Mouse (Mus musculus) heart, postnatal 0 days (tissue): ENCODE results near the gene Tatdn3. TPM values are rescaled to one million over a fixed set of nuclear protein-coding genes. Genes with fewer than 3 reads are reported as not detected.

Experiments
- ATAC-seq: fragments of 200-750 bp; cut with Nextera tagmentation; 2 replicates; pipeline ENCODE4 v1.8.0; 2017; ENCODE audit warnings: low read depth, moderate number of reproducible peaks, moderate library complexity; ENCODE audit not compliant: insufficient read depth
- DNase-seq: peaks from one replicate; pipeline ENCODE4 v3.0.0-alpha.2; 2016; ENCODE audit warnings: low spot score
- H3K27ac ChIP-seq: fragments of 300-500 bp; sonication (generic); 2 replicates; pipeline ENCODE4 v1.5.1; 2014; ENCODE audit warnings: low read depth, mild to moderate bottlenecking
- H3K27me3 ChIP-seq: fragments of 300-500 bp; sonication (generic); 2 replicates; pipeline ENCODE4 v1.6.1; 2014; ENCODE audit warnings: low read length, mixed read lengths; ENCODE audit not compliant: control insufficient read depth, insufficient read depth
- H3K36me3 ChIP-seq: fragments of 300-500 bp; sonication (generic); replicated peaks from 2 replicates; pipeline ENCODE4 v1.6.1; 2014; ENCODE audit warnings: low read length, mixed read lengths; ENCODE audit not compliant: control insufficient read depth, insufficient read depth
- H3K4me1 ChIP-seq: fragments of 300-500 bp; sonication (generic); 2 replicates; pipeline ENCODE4 v1.6.1; 2014; ENCODE audit warnings: antibody characterized with exemption; ENCODE audit not compliant: control insufficient read depth, insufficient read depth
- H3K4me2 ChIP-seq: fragments of 300-500 bp; sonication (generic); 2 replicates; pipeline ENCODE4 v1.6.1; 2014; ENCODE audit warnings: low read depth, mild to moderate bottlenecking, low read length, moderate library complexity
- H3K4me3 ChIP-seq: fragments of 300-500 bp; sonication (generic); 2 replicates; pipeline ENCODE4 v1.5.1; 2014; ENCODE audit warnings: low read depth, low read length
- H3K9ac ChIP-seq: fragments of 300-500 bp; sonication (generic); replicated peaks from 2 replicates; pipeline ENCODE4 v1.6.1; 2014; ENCODE audit warnings: low read depth, low read length, mixed read lengths
- H3K9me3 ChIP-seq: fragments of 300-500 bp; sonication (generic); replicated peaks from 2 replicates; pipeline ENCODE4 v1.6.1; 2016; ENCODE audit warnings: low read length; ENCODE audit not compliant: control insufficient read depth
- CTCF ChIP-seq: IDR thresholded peaks from 2 replicates; pipeline ENCODE4 v1.5.1; 2016; ENCODE audit warnings: antibody characterized with exemption, control low read depth, low read depth
- EP300 ChIP-seq: IDR thresholded peaks from 2 replicates; pipeline ENCODE4 v1.6.1; 2016; ENCODE audit warnings: antibody characterized with exemption, low read depth
- WGBS: fragments of 180-500 bp; shearing (Covaris S2); extraction: QIAGEN DNeasy Blood & Tissue Kit; methylation state at CpG from one replicate; pipeline ENCODE4 v1.1.7; 2014; 5-methylcytosine and 5-hydroxymethylcytosine counted together
- polyA plus RNA-seq: library from polyadenylated mRNA; unstranded; fragments of >200 nt; fragmentation: Nextera tagmentation; extraction: Ambion mirVana; gene quantifications from 2 replicates; pipeline ENCODE4 v1.2.1, GENCODE M21; 2015
- total RNA-seq: library from RNA; depleted of rRNA; stranded (reverse); fragments of >200 nt; gene quantifications from 2 replicates; pipeline ENCODE4 v1.2.3, GENCODE M21; 2014; ENCODE audit warnings: low replicate concordance; rRNA removed

The Tatdn3 gene
- total and polyA plus RNA-seq, 2 experiments from 2014 or later = 8.3 to 21.2 TPM

DNA sequence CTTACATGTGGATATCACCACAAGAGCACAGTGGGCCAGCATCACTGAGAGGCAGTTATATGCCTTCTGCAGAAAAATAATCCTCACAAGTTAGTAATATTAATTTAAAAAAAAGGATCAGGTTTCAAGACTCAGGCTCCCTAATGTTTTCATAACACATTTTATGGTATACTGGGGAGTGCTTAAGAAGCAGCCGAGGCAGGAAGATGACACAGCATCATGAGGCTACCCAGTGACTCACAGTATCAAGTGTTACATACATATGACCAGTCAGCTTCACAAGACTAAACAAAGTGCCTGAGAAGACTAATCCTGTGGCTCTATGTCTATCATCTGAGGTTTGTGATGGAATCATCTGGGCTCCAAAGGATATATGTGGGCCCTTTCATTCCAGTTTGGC is 64.7 kb downstream of the Tatdn3 start:
- TF ChIP-seq CTCF (no peak), EP300 (no peak)

DNA sequence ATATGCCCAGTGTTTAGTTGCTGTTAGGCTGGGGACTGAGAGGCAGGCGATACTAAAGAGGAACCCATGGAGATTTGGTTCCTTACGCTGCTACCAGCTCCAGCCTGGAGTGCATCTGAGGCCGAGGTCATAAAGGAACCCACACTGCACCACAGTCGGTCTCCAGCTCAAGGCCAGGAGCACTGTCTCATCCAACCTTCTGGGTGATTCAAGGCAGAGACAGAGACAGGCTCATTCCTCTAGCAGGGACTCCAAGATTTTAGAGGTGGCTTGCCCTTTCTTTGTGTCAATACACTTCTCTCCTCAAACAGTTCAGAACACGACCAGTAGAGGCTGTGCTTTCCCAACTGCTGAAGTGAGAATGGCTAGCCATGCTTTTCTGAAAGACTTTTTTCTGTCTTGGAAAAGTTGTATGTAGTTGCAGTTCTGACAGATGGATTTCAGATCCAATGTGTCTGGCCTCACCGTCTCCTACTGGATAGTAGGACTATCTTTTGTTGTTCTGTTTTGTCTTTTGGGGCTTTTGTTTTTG is 66.3 kb downstream of the Tatdn3 start:
- Histone ChIP-seq H3K9ac (no peak overlapping the region), H3K9me3 (peaks cover 8% of the 10 kb centered on the region), H3K36me3 (no peaks in the 10 kb centered on the region), H3K27ac (no peak overlapping the region), H3K4me1 (peaks cover 7% of the 10 kb centered on the region; the same call in 1 of the 2 replicates), H3K4me3 (no peak overlapping the region), H3K27me3 (no peaks in the 10 kb centered on the region), H3K4me2 (no peak overlapping the region)
- TF ChIP-seq EP300 (no peak), CTCF (peak; percentile 37; the same call in 1 of the 2 replicates)
- ATAC-seq = no peak
- 70% methylated on average over 6 of the region's 6 CpGs for WGBS
- no peak for DNase-seq

More for the DNA sequence above, 64.7 kb downstream of the Tatdn3 start:
- no peak for DNase-seq
- H3K27ac ChIP-seq = no peak overlapping the region
- H3K9me3 ChIP-seq = peaks cover 8% of the 10 kb centered on the region
- 79% methylated on average over 1 of the region's 1 CpGs for WGBS
- H3K27me3 ChIP-seq = no peaks in the 10 kb centered on the region
- H3K4me2 ChIP-seq = no peak overlapping the region
- H3K4me1 ChIP-seq = peaks cover 7% of the 10 kb centered on the region; the same call in 1 of the 2 replicates
- H3K9ac ChIP-seq = no peak overlapping the region
- no peak overlapping the region for H3K4me3 ChIP-seq
- H3K36me3 ChIP-seq = no peaks in the 10 kb centered on the region
- no peak for ATAC-seq

Other genes with a start within 250 kb of the Tatdn3 start
- 9.7 and 17.5 TPM in 2 replicates for gene Rps6kc1, start 151.2 kb downstream of the Tatdn3 start, total RNA-seq
- 6.7 and 7.3 TPM in 2 replicates for gene Rps6kc1, start 151.2 kb downstream of the Tatdn3 start, polyA plus RNA-seq
- 17.4 and 23.8 TPM in 2 replicates for gene Angel2, start 137.8 kb downstream of the Tatdn3 start, total RNA-seq
- gene Angel2, start 137.8 kb downstream of the Tatdn3 start, polyA plus RNA-seq = 25.1 and 26.0 TPM in 2 replicates
- 21.9 and 39.5 TPM in 2 replicates for gene Vash2, start 83.6 kb downstream of the Tatdn3 start, total RNA-seq
- 18.9 and 23.5 TPM in 2 replicates for gene Vash2, start 83.6 kb downstream of the Tatdn3 start, polyA plus RNA-seq
- 5.2 and 11.1 TPM in 2 replicates for gene Flvcr1, start 36.8 kb downstream of the Tatdn3 start, total RNA-seq
- gene Flvcr1, start 36.8 kb downstream of the Tatdn3 start, polyA plus RNA-seq = 1.6 and 2.4 TPM in 2 replicates
- gene Spata45, start 26.3 kb downstream of the Tatdn3 start, total RNA-seq = not detected in 2 replicates
- not detected in 2 replicates for gene Spata45, start 26.3 kb downstream of the Tatdn3 start, polyA plus RNA-seq
- gene Nsl1, start 80 bp upstream of the Tatdn3 start, total RNA-seq = 3.0 and 3.2 TPM in 2 replicates
- 3.5 and 4.1 TPM in 2 replicates for gene Nsl1, start 80 bp upstream of the Tatdn3 start, polyA plus RNA-seq
- gene Batf3, start 34.9 kb upstream of the Tatdn3 start, total RNA-seq = not detected in 2 replicates
- gene Batf3, start 34.9 kb upstream of the Tatdn3 start, polyA plus RNA-seq = 1.2 and 1.3 TPM in 2 replicates
- not detected in 2 replicates for gene Fam71a, start 101.9 kb upstream of the Tatdn3 start, total RNA-seq
- gene Fam71a, start 101.9 kb upstream of the Tatdn3 start, polyA plus RNA-seq = not detected in 2 replicates
- 44.1 and 54.0 TPM in 2 replicates for gene Atf3, start 155.1 kb upstream of the Tatdn3 start, total RNA-seq
- 5.5 and 13.9 TPM in 2 replicates for gene Atf3, start 155.1 kb upstream of the Tatdn3 start, polyA plus RNA-seq